Mouse (Mus musculus): Measurements from ENCODE around the gene Uchl3. TPM values are rescaled to one million over a fixed set of nuclear protein-coding genes. Genes with fewer than 3 reads are reported as not detected.

Uchl3 gene
- 61.5 TPM for polyA plus RNA-seq (2017; shearing (Covaris generic))

DNA sequence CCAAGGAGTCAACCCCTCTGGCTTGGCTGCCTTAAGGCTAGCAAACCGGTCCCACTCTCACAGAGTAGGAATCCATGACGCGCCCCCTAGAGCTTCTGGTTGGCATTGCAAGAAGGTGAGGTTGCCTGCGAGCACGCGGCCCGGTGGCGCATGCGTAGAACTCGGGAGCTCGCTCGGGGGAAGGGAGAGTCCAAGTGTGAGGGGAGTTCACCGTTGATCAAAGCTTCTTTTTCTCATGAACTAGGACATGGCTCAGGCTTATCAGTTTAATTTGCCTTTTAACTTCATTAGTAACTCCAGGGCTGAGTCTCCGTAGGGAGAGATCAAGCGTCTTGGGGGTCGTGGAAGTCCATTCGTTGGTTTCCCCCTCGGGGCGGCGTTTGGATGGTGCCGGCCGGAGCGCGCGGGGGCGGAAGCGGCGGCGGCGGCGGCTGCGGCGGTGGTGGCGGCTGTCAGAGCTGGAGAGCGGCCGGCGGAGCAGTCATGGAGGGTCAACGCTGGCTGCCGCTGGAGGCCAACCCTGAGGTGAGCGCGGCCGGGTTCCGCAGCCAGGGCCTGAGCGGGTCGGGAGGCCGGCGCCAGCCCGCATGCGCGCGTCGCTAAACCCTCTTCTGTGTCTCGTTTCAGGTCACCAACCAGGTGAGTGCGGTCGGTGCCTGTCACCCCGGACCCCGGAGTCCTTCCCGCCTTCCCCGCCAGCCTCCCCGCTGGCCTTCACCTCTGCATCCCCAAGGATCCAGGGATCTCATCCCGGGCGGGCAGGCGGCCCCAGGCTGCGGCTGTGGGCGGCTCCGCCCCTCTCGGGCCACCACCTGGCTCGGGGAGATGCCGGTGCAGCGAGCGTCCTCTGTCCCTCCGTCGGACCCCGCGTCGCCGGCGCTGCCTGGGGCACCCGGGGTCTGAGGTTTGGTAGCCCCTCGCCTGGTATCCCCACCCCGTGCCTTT, at the start of gene Uchl3:
Gene Uchl3 (plus strand): TSS at position 387 of the 945 bp plus-strand sequence.

DNA sequence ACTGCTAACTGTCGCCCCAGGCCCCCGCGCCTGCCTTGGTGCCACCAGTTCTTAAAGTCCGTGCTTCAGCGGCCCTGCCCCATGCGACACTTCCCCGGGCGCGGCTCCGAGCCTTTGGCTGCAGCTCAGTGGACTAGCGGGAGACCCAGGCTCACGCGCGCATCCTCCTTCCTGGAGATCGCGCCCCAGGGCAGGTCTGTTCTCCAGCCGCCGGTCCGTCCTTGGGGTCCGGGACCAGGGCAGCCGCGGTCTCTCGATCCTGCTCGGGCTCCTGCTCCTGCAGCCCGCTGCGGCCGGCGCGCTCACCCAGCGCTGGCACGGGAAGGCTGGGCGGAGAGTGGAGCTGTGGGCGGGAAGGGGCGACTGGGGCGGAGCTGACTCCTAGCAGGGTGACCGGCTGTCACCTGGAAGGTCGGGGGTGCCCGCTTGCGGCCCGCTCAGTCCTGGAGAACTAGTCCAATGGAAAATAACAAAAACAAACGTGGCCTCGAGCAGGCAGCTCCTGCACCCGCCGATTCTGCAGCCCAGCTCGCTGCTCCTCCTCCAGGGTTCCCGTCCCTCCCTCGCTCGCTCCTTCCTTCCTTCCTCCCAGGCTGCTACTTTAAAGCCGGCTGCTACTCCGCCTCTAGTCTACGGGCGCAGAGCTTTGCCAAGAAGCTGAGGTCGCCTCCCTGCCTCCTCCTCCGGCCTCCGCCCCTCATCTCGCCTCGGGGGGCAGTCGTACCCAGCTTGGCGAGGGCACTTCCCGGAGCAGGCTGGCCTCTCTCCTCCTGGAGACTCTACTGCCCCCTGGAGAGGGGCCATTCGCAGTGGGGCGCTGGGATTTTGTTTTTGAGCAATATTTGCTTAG, 45.0 kb upstream of the Uchl3 start, which contains the start of gene Tbc1d4:
Gene Tbc1d4 (minus strand): TSS at position 673 of the 850 bp plus-strand sequence.

DNA sequence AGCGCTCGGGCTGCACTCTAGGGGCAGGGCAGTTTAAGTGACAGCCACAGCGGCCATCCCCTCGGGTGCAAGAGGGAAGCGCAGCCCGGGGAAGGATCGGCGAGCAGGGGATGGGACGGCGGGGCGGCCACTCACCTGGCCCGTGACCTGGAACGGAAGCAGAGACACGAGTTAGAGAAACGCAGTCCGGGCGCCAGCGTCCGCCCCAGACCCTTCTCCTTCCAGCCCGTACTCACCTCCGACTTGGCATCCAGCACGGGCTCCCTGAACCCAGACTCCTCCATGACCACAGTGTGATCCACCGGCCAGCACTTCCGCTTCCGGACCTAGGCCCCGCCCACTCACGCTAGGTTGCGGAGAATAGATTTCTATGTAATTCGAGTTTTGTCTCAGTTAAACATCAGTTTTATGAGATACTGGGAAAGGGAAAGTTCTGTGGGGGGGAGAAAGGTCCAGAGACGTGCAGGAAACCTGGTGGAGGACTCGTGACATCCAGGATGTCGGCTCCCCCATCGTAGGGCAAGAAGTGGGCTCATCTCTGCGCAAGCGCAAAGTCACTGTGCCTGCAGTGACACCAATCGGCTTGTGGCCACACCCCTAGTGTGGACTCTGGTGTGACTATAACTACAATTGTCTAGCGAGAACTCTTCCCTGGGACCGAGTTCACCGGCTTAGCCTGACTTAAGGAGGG, 13.5 kb upstream of the Uchl3 start, which contains the start of gene Commd6:
Gene Commd6 (minus strand): TSS at position 534 of the 691 bp plus-strand sequence.

DNA sequence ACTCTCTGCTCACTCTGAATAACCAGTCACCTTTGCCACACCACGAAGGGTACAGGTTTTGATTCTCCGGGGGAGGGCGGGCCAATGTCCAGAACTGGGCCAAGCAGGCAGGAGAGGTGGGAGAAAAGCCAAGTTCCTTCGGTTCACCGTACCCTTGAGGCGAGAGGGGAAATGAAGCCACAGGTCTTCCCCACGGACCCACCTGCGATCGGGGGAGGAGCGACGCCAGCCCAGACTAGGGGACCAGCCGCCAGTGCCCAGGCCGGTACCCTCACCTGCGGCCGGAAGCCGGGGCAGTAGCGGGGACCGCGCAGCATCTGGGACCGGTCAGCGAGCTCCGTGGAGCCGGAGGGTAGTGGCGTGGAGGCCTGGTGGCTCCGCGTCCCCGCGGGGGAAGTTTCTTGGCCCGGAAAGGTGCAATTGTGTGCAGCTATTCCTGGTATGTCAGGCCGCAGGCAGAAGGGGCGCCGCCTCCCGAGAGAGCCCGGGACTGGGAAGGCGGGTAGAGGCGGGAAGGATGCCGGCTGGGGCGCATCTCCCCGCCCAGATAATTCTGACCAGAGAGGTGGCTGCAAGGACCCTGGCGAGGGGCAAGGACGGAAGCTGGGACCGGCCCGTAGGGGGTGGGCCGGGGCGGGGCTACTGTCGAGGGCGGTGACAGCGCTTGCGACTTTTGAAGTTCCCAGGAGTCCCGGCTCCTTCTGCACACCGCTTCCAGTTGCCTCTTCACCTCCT, 75.6 kb downstream of the Uchl3 start, which contains the start of the genes Gm9922 and Lmo7:
Gene Gm9922 (minus strand): TSS at position 578 of the 735 bp plus-strand sequence.
Gene Lmo7 (plus strand): TSS at position 721 of the 735 bp plus-strand sequence.

Other genes with a start within 250 kb of the Uchl3 start
- 268 TPM for gene Tbc1d4, start 44.8 kb upstream of the Uchl3 start, polyA plus RNA-seq (2017; shearing (Covaris generic))
- 119 TPM for gene Commd6, start 13.3 kb upstream of the Uchl3 start, polyA plus RNA-seq (2017; shearing (Covaris generic))
- not detected for gene Gm9922, start 75.8 kb downstream of the Uchl3 start, polyA plus RNA-seq (2017; shearing (Covaris generic))
- gene Lmo7, start 76.0 kb downstream of the Uchl3 start, polyA plus RNA-seq (2017; shearing (Covaris generic)), result 0.17 TPM